Mouse (Mus musculus): ENCODE results near the gene Creb1.
"Not testable (repeated sequence)": the region's sequence is repeated elsewhere in the genome, so short reads cannot be mapped to it uniquely, and the experiment has no call there.

The Creb1 gene

DNA sequence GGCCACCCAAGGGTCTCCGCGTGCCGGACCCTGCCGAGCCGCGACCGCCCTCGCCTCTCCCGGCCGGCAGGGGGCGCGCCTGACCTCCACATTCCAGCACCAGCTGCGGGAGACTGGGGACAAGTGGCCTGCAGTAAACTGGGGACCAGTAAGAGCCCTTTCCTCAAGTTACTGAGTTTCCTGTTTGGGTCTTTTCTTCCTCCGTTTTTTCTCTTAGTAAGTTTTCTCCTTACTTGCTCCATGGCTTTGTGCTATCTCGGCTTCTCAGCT is 85.2 kb downstream of the Creb1 start:
- DNase-seq (ENCODE audit: low read depth, low spot score) = peak; percentile 89

DNA sequence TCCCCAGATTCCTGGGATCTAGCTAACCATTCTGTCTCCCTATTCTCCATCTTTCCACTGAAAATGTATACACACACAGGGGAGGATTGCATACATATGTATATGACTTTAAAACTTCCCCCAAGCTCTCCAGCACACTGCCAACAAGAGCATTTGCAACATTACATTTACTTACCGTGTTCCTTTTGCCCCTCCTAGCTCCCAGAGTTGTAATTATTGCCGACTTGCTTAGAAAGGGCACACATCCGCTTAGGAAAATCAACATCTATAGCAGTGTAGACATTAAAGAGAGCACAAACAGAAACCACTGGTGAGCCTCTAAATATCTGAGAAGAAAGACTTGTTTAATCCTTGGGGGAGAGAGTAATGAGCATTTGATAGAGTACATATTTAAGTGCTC is 85.8 kb downstream of the Creb1 start:
- DNase-seq (ENCODE audit: low read depth, low spot score) = no peak

DNA sequence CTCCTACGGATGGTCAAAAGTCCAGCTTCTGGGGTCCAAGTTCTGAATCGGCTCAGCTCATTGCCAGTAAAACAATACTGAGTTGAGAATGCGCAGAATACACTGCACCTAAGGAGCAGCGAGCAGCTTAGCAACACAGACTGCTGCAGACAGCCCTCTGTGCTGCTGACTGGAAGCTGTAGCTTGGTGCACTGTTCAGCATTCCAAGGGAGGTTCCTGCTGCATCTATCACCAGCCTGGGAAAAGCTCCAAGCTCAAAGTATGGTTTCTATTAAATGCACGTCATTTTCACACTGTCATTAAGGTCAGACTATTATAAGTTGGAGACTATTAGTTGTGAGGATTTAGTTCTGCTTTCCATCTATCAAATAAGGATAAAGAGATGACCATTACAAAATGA is 88.7 kb downstream of the Creb1 start:
- peak; percentile 72 for DNase-seq (ENCODE audit: low read depth, low spot score)

DNA sequence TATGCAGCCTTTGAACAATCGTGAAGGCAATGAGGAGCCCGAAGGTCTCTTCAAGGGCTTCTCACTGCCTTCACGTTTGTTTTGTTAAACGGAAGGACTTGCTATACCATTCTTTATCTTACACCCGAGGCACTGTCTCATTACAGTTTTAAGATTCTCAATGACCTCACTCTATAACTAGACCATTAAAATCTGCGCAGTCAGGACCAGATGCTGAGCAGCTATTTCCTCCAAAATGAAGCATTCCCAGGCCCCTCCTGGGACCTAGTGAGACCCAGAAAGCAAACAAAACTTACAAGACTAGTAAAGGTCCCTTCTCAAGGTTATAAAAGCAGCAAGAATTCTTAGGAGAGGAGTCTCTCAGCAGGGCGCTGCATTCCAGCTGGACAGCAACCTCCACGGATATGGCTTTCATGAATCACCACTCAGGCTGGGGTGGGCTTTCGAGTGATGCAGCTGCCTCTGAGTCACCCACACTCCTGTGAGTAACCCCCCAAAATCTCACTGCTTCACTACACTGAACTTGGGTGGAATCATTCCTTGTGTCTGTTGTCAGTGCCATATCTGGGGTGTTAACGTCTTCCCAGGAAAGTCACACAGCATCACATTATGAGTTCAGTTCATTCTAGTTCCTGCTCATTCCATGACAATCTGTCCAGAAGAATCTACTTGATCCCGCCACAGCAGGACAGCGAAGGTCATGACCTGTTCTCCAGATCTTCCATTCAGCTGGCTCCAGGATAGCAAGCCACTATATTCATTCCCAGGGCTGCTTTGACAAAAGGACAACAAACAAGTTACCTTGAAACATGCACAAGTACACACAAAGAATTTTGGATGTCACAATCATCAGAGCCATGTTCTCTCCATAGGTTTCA is 91.4 kb downstream of the Creb1 start:
- DNase-seq (ENCODE audit: low read depth, low spot score) = peak; percentile 82

DNA sequence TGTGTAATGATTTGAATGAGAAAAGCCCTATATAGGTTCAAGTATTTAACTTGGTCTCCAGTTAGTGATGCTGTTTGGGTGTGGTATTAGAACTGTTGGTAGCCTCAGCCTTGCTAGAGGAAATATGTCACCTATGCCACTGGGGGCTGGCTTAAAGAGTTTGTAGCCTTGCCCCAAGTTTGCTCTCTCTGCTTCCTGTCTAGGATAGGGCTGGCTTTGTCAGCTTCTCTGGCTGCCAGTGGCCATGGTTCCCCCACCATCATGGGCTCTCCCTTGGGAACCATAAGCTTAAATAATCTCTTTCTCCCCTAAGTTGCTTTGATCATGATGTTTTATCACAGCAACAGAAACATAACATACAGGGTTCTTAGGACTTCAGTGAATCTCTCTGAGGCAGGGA is 92.8 kb downstream of the Creb1 start:
- DNase-seq (ENCODE audit: low read depth, low spot score) = no peak

DNA sequence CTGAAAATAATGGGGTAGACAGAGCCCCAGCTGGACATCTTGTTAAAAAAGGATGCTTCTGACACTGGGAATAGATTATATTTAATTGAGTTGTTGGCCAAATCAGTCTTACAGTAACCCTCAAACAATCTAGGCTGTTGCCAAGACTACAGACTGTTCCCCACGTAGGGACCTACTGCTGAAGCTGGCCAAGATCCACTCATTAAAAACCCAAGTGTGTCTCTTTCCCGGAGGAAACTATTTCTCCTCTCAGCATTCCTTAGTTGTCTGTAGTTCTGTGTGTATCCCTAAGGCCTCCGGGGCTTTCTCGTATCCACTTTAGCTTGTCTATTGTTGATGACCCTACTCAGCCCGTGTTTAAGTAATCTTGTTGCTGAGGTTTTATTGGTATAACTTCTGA is 99.1 kb downstream of the Creb1 start:
- no peak for DNase-seq (ENCODE audit: low read depth, low spot score)

DNA sequence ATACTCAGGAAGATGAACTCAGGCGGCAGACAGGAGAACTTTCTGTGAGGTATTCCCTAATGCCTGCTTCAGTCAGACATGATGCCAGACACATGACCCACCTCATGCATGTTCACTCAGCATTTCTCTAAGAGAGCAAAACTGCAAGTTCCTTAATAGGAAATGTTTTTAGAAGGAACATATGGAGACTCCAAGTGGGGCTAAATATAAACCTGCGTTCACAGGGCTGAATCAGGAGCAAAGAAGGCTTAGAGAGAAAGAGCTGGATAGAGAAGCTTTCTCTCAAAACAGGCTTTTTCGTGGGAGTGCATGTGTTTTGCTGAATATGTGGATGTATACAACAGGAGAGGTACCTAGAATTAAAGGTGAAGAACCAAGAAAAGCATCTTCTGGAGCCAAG is 100.8 kb downstream of the Creb1 start:
- DNase-seq (ENCODE audit: low read depth, low spot score) = peak; percentile 88

DNA sequence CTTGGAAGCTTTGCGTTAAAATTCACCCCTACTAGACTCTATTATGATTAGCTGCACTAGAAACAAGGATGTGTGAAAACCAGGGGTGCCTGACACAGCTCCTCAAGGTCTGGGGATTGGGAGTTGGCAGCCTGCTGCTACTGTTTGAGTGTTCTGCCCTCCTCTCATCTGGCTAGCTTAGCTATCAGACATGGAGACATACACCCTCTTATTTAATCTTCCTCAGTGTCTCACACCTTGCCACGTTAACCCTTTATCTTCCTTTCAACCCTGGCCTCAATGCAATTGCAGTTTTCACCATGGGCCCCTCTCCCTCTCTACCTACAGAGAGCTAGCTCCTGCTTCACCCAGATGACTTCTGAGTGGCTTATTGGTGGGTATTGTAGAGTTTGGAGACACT is 103.2 kb downstream of the Creb1 start:
- DNase-seq (ENCODE audit: low read depth, low spot score) = no peak

DNA sequence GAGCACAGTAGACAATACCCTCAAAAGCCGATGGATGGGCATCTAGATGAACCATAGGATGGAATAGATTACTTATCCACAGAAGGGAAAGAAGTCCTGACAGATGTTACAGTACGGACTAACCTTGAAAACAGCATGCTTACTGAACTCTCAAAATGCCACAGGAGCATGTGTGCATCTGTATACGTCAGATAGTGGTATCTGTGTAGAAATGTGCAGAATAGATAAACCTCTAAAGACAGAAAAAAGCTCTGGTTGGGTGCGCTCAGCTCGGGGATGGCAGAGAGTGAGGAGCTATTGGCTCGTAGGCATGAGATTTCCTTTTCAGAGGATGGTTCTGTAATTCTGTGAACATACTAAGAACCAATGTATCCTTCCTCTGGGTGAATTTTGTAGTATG is 106.8 kb downstream of the Creb1 start:
- no peak for DNase-seq (ENCODE audit: low read depth, low spot score)

DNA sequence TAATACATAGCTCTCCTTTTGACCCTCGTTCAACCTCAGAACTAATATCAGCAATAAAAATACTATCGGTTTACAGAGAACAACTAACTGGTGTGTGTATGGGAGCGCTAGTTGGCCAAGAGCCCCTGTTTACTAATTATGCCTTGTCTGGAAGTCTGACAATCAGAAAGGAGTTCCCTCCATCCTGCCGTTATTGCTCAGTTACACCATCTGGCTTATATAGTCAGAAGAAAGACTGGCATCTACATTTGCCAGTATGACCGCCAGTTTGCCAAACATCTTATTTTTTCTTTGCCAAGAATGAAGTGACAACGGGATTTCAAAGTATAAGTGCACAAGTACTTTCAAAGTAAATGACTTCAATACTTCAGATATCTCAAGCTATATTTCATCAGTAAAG is 108.6 kb downstream of the Creb1 start:
- peak; percentile 42 for DNase-seq (ENCODE audit: low read depth, low spot score)

DNA sequence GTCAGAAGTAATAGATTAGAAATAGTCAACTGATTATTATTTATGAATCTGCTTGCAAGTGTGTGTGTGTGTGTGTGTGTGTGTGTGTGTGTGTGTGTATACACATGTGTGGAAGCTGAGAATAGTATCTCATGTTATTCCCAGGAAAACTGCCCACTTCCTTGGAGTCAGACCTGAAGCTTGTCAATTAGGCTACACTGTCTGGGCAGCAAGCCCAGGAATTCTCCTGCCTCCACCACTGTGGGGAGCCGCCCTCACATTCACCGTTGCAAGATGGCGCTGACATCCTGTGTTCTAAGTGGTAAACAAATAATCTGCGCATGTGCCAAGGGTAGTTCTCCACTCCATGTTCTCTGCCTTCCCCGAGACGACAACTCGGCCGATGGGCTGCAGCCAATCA is 110.1 kb downstream of the Creb1 start:
- DNase-seq (ENCODE audit: low read depth, low spot score) = not testable (repeated sequence)

DNA sequence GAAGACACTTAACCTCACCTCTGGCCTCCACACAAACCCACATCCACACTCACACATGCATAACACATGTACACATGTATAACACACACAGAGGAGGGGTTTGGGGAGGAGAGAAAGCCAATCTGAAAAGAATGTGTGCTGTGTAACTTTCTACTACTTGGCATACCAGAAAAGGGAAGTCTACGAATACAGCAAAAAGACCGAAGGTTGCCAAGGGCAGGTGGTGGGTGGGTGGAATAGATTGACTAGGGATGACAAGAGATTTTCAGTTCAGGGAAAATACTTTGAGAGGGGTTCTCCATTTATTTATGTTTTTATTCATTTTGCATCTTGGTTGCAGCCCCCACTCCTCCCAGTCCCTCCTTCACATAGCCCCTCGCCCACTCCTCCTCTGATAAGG is 112.1 kb downstream of the Creb1 start:
- peak; percentile 29 for DNase-seq (ENCODE audit: low read depth, low spot score)

DNA sequence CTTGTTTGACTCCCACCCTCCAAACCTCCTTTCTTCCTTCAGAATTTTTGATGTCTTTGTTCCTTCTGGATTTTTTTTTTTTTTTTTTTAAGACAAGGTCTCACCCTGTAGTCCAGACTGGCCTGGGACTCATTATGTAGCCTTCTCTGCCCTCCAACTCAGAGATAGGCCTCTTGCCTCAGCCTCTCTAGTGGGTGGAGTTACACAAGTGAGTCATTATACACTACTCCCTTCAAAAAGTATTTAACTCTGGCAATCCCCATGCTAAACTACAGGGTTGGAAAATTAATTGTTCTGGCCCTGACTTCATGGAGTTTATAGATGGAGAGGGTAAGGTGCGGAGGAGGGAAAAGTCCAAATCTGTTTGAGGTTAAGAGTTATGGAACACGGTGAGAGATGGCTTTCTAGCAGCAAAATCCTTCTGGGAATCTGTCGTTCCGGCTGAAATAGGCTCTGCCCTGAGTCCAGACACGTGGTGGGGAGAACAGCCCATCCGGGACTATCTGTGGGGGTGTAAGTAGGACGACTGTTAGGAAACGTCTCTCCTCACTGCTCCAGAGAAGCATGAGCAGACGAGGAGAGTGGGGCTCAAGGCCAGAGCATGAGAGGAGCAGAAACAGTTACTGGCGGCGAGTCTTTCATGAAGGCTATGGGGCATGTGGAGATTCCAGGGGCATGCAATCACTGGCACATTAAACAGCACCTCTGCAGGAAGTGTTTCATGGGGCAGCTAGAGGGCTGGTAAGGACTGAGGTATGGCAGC is 117.1 kb downstream of the Creb1 start:
- no peak for DNase-seq (ENCODE audit: low read depth, low spot score)

DNA sequence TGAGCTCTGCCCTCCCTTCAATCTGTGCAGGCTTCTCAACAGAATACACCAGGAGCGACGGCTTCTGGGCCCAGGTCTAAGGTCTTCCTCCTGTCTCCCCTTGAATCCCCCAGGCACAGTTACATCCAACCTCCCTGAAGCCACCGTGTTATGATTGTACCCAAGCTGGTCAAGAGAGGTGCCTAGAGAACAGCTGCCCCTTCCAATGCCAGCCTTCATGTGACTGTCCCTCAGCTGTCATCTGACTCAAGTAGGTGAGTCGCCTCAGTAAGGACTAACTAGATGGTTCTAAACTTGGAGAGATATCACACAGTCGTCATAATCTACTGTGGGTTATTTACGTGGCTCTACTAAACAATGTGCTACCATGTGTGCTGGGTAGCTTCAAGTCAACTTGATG is 121.3 kb downstream of the Creb1 start:
- DNase-seq (ENCODE audit: low read depth, low spot score) = no peak
